Mouse (Mus musculus) c-Kit-positive CD71-negative TER-119-negative erythroid progenitor cells, embryonic 14.5 days (primary cell): ENCODE results near the gene Grik1.

Experiments
- DNase-seq: peaks from one replicate; pipeline ENCODE4 v3.0.0-alpha.2; 2013; ENCODE audit warnings: low read depth

The Grik1 gene

GRCm38 (mm10) chr16:88142136-88142535 lies 147.9 kb downstream of the Grik1 start:
- DNase-seq: no peak

- DNase-seq: no peak
Observed at GRCm38 (mm10) chr16:88141594-88141993, 148.5 kb downstream of the Grik1 start.

DNA sequence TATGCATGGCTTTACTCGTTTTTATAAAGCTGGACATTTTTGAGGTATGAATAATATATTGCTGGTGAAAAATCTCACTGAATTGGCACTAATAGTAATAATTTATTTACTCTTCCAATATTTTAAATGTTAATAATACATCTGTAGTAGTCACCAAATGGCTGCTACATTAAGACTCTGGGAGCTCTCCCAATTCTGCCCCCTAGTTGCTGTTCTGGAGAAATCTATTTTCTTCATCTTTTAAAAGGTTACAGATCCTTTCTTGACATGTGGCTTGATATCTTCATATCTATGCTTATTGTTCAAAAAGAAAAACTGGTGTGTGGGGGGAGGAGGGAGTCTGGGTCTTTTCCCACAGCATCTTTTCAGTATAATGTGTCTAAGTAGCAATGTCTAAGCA lies 151.2 kb downstream of the Grik1 start:
- no peak for DNase-seq

DNA sequence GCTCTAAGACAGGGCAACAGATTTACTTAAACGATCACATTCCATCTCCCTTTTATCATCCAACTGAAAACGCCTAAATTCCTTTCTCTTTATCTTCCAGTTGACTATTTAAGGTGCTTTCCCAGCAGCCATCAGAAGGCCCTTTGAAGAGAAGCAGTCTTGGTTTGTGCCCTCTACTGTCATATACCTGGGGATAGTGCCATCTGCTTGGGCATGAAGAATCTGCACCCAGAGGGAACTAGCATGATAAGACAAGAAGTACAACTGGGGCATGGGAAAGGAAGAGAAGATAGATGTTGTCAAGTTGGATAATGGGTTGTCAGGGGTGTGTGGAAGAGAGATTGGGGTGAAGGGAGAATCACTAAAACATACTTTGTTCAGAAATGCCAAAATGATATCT lies 157.1 kb downstream of the Grik1 start:
- no peak for DNase-seq

GRCm38 (mm10) chr16:88131103-88131502 lies 159.0 kb downstream of the Grik1 start:
- DNase-seq: no peak

DNA sequence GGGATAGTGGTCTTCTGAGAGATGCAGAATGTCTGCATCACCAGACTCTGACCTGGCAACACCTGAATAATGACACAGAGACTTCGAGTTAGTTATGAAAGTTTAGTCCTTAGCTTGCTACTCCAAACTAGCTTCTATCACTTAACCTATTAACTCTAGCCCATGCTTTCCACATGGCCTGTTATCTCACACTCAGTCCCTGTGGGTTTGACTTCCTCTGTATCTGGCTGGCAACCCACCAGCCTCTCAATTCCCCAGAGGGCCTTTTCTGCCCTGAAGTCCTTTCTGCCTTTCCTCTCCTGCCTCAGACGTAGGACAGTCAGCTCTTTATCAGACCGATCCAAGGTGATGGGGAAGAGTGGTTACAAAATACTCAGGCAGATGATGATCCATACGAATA lies 165.0 kb downstream of the Grik1 start:
- DNase-seq: no peak

DNA sequence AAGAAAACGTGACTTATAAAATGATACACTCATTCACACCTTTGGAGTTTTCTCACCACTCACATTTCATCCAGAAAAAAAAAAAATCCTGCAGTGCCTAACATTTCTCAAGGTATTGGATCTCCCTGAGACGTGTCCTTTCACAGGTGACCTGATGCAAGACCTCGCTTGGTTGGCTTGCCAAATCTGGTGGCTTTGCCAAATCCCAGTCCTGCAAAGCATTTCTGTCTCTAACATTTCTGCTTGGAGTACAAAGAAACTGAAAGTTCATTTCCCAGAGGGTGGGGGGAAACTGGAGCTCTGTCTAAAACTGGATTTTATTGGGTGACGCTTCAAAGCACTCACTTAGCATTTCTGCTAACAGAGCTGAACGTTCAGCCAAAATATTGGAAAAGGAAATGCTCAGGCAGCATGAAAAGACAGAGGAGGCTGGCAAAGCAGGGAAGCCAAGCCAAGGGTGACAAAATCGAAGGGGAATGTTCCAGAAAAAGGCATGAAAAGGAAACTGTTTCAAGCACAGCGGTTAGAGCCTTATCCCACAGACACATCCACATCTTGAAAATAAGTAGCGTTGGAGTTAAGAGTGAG lies 177.4 kb downstream of the Grik1 start:
- no peak for DNase-seq

- no peak for DNase-seq
Observed at GRCm38 (mm10) chr16:88111459-88111858, 178.6 kb downstream of the Grik1 start.

GRCm38 (mm10) chr16:88094206-88094789 lies 195.8 kb downstream of the Grik1 start:
- DNase-seq: no peak

- DNase-seq: no peak
Observed at GRCm38 (mm10) chr16:88087280-88087679, 202.8 kb downstream of the Grik1 start.

- DNase-seq: no peak
Observed at GRCm38 (mm10) chr16:88074716-88075115, 215.3 kb downstream of the Grik1 start.

GRCm38 (mm10) chr16:88060936-88061335 lies 229.1 kb downstream of the Grik1 start:
- no peak for DNase-seq

- DNase-seq: no peak
Observed at GRCm38 (mm10) chr16:88048121-88048520, 241.9 kb downstream of the Grik1 start.

- no peak for DNase-seq
Observed at GRCm38 (mm10) chr16:88044321-88044720, 245.7 kb downstream of the Grik1 start.

DNA sequence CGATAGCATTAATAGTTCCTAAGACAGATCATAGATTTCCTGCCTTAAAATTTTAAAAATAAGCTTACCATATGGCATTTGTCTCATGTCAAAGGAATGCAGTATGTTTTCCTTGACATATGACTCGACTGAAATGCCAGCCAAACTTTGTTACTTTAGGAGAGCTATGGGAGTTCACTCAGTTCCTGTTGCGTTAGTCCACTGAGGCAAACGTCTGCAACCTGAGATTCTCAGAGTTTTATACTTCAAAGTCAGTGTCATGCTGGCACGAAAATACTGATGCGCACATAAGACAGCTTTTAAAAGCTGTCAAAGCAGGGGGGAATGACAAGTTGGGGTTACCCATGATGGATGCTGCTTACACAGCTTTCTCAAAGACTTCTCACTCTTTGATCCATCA lies 247.6 kb downstream of the Grik1 start:
- no peak for DNase-seq

GRCm38 (mm10) chr16:88038503-88039091 lies 251.5 kb downstream of the Grik1 start:
- DNase-seq: no peak

GRCm38 (mm10) chr16:87988805-87989204 lies 301.3 kb downstream of the Grik1 start:
- DNase-seq: no peak

- no peak for DNase-seq
Observed at GRCm38 (mm10) chr16:87984201-87984870, 305.7 kb downstream of the Grik1 start.

GRCm38 (mm10) chr16:87974076-87974443 lies 316.0 kb downstream of the Grik1 start:
- DNase-seq: no peak

GRCm38 (mm10) chr16:87973394-87974075 lies 316.5 kb downstream of the Grik1 start:
- DNase-seq: no peak

GRCm38 (mm10) chr16:87971911-87972310 lies 318.2 kb downstream of the Grik1 start:
- DNase-seq: no peak

GRCm38 (mm10) chr16:87969936-87970335 lies 320.1 kb downstream of the Grik1 start:
- DNase-seq: no peak

DNA sequence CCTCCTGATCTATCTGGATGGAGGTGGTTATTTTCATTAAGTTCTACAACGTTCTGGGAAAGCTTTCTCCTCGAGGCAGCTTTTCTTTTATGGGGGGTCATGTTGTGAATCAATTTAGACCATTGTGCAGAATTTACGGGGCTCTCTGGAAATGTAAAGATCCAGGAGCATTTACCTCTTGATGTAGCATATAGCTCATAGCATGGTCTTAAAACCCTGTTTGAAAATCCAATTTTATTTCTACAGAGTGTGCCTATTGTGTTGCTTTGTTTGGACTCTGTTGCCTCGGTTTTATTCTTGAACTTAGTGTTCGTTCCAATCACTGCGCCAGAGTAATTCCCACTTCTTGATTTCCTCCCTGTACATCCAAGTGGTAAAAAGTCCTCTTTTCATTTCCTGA lies 328.6 kb downstream of the Grik1 start:
- DNase-seq: no peak
